Mouse (Mus musculus) effector memory CD4-positive, alpha-beta T cell, adult 5 months (primary cell): ENCODE results near the gene Vmn1r235. TPM values are rescaled to one million over a fixed set of nuclear protein-coding genes. Genes with fewer than 3 reads are reported as not detected.

ENCODE experiments used
- polyA plus RNA-seq: library from polyadenylated mRNA; unstranded; fragments of 100-300 nt; shearing (Covaris generic); gene quantifications from one replicate; pipeline ENCODE4 v1.2.1, GENCODE M21; 2017

Vmn1r235 gene
- not detected for polyA plus RNA-seq

DNA sequence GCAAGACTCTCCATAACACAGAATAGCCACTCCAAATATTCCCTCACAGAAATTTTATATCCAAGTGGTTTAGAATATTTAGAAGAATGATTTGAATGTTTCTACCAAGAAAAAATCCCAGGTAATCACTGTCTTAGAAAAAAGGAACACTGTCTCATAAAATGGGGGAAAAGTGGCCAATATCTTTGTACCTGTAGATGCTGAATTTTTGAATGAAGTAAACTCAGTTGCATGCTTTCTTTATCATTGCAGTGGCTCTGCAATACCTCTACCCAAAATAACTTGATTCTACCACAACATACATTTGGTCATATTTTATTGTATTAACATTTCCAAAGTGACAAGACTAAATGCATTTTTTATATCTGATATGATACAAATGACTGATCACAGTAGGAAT, at the start of gene Vmn1r235:
TSS of gene Vmn1r235 (plus strand) at position 301 of the 400 bp plus-strand sequence.

DNA sequence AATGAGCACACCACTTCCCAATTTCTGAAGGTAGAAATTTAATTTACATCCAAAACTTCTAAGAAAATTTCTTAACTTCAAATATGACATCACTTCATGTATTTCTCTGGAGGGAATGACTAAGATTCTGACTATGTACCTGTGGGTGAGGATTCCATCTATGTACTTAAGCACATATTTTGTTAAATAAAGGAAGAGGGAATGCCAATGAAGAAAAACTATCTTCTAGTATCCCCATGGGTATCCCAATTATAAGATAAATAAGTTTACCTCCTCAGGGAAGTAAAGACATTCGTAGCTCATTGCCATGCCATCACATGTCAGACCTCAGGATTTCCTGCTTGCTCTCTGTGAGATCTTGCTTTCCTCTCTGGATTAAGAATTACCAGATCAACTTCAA, 30.4 kb upstream of the Vmn1r235 start, which contains the start of gene Vmn1r234:
TSS of gene Vmn1r234 (plus strand) at position 301 of the 400 bp plus-strand sequence.

DNA sequence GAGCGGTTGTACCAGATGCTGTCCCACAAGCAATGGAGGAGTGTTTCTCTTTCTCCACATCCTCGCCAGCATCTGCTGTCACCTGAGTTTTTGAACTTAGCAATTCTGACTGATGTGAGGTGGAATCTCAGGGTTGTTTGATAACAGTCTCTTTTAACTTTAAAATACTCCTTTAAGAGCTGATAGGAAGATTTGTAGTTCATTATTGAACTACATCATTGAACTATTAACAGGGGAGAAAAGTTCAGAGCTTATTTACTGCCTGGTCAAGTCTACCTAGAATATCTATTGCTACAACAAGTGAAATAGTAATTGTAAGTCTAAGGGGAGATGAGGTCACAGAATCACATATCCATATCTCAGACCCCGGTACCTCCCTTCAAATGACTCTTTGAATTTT, 26.4 kb downstream of the Vmn1r235 start, which contains the start of gene Vmn1r236:
TSS of gene Vmn1r236 (plus strand) at position 301 of the 400 bp plus-strand sequence.

DNA sequence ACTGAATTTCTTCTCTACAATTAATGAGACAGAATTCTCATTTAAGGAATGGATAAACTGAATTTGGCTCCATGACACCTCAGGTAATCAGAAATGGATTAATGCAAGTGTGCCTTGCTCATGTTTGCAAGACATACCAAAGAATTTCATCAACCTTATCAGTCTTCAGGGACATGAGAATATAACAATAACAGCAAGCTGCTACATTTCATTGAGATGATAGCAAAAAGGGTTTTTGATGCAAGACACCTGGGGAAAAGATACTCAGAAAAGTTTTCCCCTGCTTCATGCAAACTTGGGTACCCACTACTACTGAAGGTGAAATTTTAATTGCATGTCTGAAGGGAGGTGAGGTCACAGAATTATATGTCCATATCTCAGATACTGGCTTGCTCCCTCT, 55.4 kb downstream of the Vmn1r235 start, which contains the start of gene Vmn1r237:
TSS of gene Vmn1r237 (plus strand) at position 301 of the 400 bp plus-strand sequence.

Other genes starting within 250 kb of the Vmn1r235 start
- gene Zfp160, start 247.5 kb upstream of the Vmn1r235 start, polyA plus RNA-seq = 7.5 TPM
- not detected for gene Vmn1r234, start 30.3 kb upstream of the Vmn1r235 start, polyA plus RNA-seq
- not detected for gene Vmn1r236, start 26.5 kb downstream of the Vmn1r235 start, polyA plus RNA-seq
- not detected for gene Vmn1r237, start 55.5 kb downstream of the Vmn1r235 start, polyA plus RNA-seq
- gene Zfp677, start 127.3 kb downstream of the Vmn1r235 start, polyA plus RNA-seq = 10.1 TPM
- gene Zfp54, start 166.8 kb downstream of the Vmn1r235 start, polyA plus RNA-seq = 4.7 TPM
- gene Zfp51, start 194.0 kb downstream of the Vmn1r235 start, polyA plus RNA-seq = 49.0 TPM
- gene Zfp53, start 232.6 kb downstream of the Vmn1r235 start, polyA plus RNA-seq = 66.9 TPM